Mouse (Mus musculus): ENCODE measurements at regions not wholly inside any gene's neighbourhood (a gene's known extent, or its start where the extent isn't known, plus 50 kb on each side); places are given as distances from the start of the nearest gene placed in this dataset.

DNA sequence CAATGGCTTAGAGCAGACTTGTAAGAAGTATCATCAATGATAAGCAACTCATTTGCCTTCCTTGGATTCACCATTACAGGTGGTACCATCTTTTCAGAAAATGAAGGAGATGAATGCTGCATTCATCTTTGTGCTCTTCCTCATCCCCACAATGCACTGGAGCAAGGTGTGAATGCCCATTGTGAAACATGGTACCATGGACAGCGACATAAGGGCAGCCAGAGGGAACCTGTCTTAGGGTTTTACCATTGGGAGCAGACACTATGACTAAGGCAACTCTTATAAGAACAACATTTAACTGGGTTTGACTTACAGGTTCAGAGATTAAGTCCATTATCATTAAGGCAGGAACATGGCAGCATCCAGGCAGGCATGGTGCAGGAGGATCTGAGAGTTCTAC lies 60.1 kb upstream of the Kcnj6 start:
- Histone ChIP-seq H3K4me3 (no peak overlapping the region), H3K27me3 (no peaks in the 10 kb centered on the region), H3K27ac (no peak overlapping the region), H3K9ac (no peak overlapping the region), H3K9me3 (no peaks in the 10 kb centered on the region), H3K4me1 (no peaks in the 10 kb centered on the region), H3K36me3 (no peaks in the 10 kb centered on the region), H3K4me2 (no peak overlapping the region)
- ATAC-seq (ENCODE audit: borderline replicate concordance, extremely low read depth, low FRiP score, low TSS enrichment) = no peak
- WGBS = 18% methylated on average over 1 of the region's 1 CpGs

DNA sequence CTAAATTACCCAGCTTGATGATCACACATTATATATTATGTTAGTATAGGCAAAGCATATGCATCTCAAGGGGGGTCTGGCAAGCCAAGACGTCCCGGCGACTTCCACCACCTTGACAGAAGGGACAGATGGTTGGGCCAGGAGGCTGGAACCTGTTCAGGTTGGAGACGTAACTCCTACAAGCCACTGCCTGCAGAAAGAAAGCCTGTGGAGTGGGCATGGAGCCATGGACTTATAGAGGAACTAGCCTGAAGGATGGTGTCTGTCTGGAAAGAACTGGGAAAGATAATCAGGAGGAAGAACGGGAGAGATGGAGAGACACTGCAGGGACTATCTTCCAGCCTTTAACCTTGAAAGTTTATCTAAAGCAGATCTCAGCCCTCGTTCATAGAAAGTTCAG lies 66.9 kb upstream of the Kcnj6 start:
- H3K9ac ChIP-seq = no peak overlapping the region
- H3K4me1 ChIP-seq = no peaks in the 10 kb centered on the region
- WGBS = 77% methylated on average over 6 of the region's 6 CpGs
- H3K36me3 ChIP-seq = no peaks in the 10 kb centered on the region
- no peaks in the 10 kb centered on the region for H3K27me3 ChIP-seq
- no peak overlapping the region for H3K27ac ChIP-seq
- no peak overlapping the region for H3K4me2 ChIP-seq
- no peaks in the 10 kb centered on the region for H3K9me3 ChIP-seq
- H3K4me3 ChIP-seq = no peak overlapping the region
- ATAC-seq (ENCODE audit: borderline replicate concordance, extremely low read depth, low FRiP score, low TSS enrichment) = no peak

DNA sequence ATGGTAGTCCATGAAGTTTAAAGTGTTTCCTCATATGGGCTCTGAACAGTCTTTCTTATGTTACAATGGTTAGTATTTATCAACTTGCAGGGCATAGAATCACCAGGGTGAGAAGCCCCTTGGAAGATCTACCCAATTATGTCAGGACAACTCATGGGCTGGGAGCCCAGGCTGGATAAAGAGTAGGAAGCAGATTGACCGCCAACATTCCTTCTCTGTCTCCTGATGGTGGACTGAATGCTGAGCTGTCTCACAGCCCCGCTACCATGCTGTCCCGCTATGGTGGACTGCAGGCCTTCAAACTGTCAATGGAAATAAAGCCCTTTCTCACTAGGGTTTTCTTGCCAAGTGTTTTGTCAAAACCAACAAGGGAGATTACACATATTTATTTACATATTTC lies 69.2 kb upstream of the Kcnj6 start:
- Histone ChIP-seq H3K27ac (no peak overlapping the region), H3K9me3 (no peaks in the 10 kb centered on the region), H3K27me3 (no peaks in the 10 kb centered on the region), H3K4me3 (no peak overlapping the region), H3K36me3 (no peaks in the 10 kb centered on the region), H3K4me2 (no peak overlapping the region), H3K9ac (no peak overlapping the region), H3K4me1 (no peaks in the 10 kb centered on the region)
- 90% methylated on average over 3 of the region's 3 CpGs for WGBS
- no peak for ATAC-seq (ENCODE audit: borderline replicate concordance, extremely low read depth, low FRiP score, low TSS enrichment)

DNA sequence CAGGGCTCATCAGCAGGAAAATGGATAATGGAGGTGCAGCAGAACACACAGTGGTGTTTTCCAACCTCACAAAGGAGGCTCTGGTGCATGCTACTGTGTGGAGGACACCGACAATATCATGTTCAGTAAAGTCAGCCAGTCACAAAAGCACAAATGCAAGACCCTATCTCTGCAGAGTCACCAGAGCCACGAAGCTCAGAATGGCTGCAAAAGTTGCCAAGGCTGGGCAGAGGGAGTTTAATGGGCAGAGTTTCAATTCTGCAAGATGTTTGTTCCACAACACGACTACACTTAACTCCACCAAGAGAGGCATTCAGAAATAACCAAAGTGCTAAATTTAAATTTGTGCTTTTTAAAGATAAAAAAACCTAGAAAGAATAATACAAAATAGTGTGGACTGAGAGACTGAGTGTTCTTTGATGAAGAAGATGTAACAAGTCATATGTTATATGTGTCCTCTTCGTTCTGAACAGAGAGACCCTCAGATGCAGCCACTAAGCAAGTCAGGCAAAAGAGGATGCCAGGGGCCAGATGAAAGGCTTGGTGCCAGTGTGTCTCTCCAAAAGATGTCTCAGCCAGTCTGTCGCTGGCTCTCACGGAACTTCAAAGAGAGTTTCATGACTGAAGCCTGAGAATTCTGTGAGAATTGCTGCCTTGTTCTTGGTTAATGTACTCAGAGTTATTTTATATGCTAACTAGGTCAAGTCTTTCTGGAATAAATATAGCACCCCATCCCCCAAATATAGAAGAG lies 95.1 kb upstream of the Kcnj6 start:
- no peak overlapping the region for H3K27ac ChIP-seq
- no peak overlapping the region for H3K9ac ChIP-seq
- H3K4me2 ChIP-seq = no peak overlapping the region
- H3K27me3 ChIP-seq = no peaks in the 10 kb centered on the region
- no peak overlapping the region for H3K4me3 ChIP-seq
- no peak for ATAC-seq (ENCODE audit: borderline replicate concordance, extremely low read depth, low FRiP score, low TSS enrichment)
- WGBS = 63% methylated on average over 6 of the region's 6 CpGs
- no peaks in the 10 kb centered on the region for H3K9me3 ChIP-seq
- H3K4me1 ChIP-seq = no peaks in the 10 kb centered on the region
- H3K36me3 ChIP-seq = no peaks in the 10 kb centered on the region

DNA sequence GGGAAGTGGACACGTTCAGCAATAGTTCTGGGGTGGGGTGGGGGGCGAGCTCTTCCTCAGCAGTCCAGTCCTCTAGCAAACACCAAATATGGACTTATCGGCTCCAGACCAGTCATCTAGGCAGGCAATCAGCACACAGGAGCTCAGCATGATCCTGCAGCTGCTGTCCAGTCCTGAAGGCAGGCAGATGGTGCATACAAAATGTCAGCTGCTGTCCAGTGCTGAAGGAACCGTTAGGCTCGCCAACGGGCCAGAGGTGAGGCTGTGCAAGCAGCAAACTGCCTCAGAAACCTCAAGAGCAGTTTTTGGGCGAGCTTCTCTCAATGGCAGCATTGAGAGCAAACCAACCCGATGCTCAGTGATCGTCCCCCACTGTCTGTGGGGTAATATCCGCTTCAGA lies 96.3 kb upstream of the Kcnj6 start:
- Histone ChIP-seq H3K4me2 (no peak overlapping the region), H3K9ac (no peak overlapping the region), H3K9me3 (no peaks in the 10 kb centered on the region), H3K27me3 (no peaks in the 10 kb centered on the region), H3K36me3 (no peaks in the 10 kb centered on the region), H3K4me3 (no peak overlapping the region), H3K4me1 (no peaks in the 10 kb centered on the region), H3K27ac (no peak overlapping the region)
- ATAC-seq (ENCODE audit: borderline replicate concordance, extremely low read depth, low FRiP score, low TSS enrichment) = peak; percentile 39; the same call in 1 of the 2 replicates
- 14% methylated on average over 10 of the region's 10 CpGs for WGBS

DNA sequence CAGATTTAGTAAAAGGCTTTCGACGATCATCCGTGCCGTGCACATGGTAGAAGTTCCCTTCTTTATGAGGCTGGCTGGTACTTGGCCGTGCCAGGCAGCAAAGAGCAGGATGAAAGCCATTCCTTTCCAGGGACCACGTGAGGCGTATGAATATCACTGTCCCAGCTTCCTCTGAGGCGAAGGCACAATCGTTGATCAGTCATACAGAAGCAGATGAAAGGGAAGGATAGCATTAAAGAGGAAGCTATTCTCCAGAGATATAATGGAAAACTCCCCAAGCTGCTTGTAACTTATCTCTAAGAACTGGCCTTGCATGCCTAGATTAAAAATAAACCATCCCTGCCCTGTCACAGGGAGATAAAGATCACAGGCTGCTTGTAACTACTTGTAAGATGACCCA lies 103.5 kb upstream of the Kcnj6 start:
- no peak overlapping the region for H3K4me3 ChIP-seq
- H3K27me3 ChIP-seq = no peaks in the 10 kb centered on the region
- ATAC-seq (ENCODE audit: borderline replicate concordance, extremely low read depth, low FRiP score, low TSS enrichment) = no peak
- H3K36me3 ChIP-seq = no peaks in the 10 kb centered on the region
- no peak overlapping the region for H3K4me2 ChIP-seq
- H3K9me3 ChIP-seq = no peaks in the 10 kb centered on the region
- H3K9ac ChIP-seq = no peak overlapping the region
- no peak overlapping the region for H3K27ac ChIP-seq
- no peaks in the 10 kb centered on the region for H3K4me1 ChIP-seq
- WGBS = 65% methylated on average over 9 of the region's 9 CpGs

DNA sequence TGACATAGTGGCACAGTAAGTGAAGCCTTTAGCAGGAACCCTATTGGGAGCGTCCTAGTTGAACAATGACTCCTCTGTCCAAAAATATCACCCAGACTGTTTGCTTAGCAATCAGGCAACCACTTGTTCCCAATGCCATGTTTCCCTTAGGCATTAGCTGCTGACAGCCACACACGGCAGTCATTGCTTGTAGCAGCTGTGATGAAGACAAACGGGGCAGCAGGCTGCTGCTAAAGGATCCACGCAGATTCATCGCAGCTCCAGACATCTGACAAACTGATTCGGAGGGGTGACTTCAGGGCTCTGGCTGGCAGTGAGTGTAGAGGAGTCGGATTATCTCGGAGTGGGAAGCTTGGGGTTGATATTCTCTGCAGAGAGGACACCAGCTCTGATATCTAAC lies 120.0 kb upstream of the Kcnj6 start:
- Histone ChIP-seq H3K4me3 (no peak overlapping the region), H3K9ac (no peak overlapping the region), H3K36me3 (no peaks in the 10 kb centered on the region), H3K4me1 (no peaks in the 10 kb centered on the region), H3K9me3 (no peaks in the 10 kb centered on the region), H3K27ac (no peak overlapping the region), H3K4me2 (no peak overlapping the region), H3K27me3 (no peaks in the 10 kb centered on the region)
- WGBS = 19% methylated on average over 8 of the region's 8 CpGs
- no peak for ATAC-seq (ENCODE audit: borderline replicate concordance, extremely low read depth, low FRiP score, low TSS enrichment)

DNA sequence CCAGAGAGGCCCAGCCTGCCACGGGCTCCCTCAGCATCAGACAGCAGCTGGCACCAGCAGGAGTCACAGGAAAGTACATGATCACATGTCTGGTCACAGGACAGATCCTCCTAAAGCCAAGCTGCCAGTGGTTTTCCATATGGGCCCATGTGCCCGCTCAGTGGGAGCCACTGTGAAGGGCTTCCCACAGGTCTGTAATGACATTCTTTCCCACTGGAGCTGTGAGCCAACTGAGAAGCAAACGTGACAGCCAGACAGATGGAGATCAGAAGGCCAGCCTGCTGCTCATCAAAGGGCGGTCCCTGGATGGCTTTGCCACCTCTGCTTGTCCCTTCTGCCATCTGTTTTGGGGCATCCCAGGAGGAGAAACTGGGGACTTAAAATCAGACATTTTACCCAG lies 121.8 kb upstream of the Kcnj6 start:
- Histone ChIP-seq H3K9me3 (no peaks in the 10 kb centered on the region), H3K4me2 (no peak overlapping the region), H3K27me3 (no peaks in the 10 kb centered on the region), H3K4me3 (no peak overlapping the region), H3K4me1 (no peaks in the 10 kb centered on the region), H3K27ac (no peak overlapping the region), H3K9ac (no peak overlapping the region), H3K36me3 (no peaks in the 10 kb centered on the region)
- 45% methylated on average over 4 of the region's 4 CpGs for WGBS
- ATAC-seq (ENCODE audit: borderline replicate concordance, extremely low read depth, low FRiP score, low TSS enrichment) = no peak

DNA sequence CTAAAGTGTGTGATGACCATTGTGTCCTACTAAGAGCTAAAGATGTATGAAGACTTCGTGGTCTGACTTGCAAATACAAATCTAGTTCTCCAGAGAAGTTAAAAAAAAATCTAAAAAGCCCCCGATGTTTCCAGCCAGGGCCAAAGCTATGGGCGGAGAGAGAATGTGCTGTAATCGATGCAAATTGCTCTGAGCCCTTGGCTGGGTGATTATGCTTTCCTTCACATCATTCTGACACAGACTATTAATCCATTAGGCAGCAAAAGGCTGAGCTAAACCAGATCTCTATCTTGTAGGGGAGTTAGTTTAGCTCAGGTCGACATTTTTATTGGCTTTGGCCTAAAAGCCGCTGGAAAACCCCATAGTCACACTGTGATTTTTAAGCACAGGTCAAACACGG lies 124.5 kb upstream of the Kcnj6 start:
- no peaks in the 10 kb centered on the region for H3K27me3 ChIP-seq
- no peaks in the 10 kb centered on the region for H3K36me3 ChIP-seq
- H3K27ac ChIP-seq = no peak overlapping the region
- no peak overlapping the region for H3K4me2 ChIP-seq
- 46% methylated on average over 7 of the region's 7 CpGs for WGBS
- no peaks in the 10 kb centered on the region for H3K9me3 ChIP-seq
- H3K4me3 ChIP-seq = no peak overlapping the region
- no peak for ATAC-seq (ENCODE audit: borderline replicate concordance, extremely low read depth, low FRiP score, low TSS enrichment)
- H3K9ac ChIP-seq = no peak overlapping the region
- no peaks in the 10 kb centered on the region for H3K4me1 ChIP-seq

DNA sequence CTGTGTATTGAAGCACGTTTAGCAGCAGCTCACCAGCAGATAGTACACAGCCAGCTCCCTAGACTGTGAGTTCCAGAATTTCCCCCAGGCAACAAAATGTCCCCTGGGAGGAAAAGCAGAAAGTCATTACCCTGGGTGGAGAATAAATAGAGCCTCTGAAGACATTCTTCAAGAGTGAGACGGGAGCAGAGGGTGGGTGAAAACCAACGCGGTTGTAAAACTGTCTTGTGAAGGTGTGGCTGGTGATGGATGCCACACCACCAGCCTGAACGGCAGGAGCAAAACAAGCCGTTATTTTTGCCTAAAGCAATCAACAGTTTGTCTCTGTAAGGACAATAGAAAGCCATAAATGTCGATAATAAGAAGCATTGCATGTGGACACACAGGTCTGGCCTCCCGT lies 129.7 kb upstream of the Kcnj15 start:
- H3K9me3 ChIP-seq = no peaks in the 10 kb centered on the region
- H3K4me2 ChIP-seq = no peak overlapping the region
- no peak overlapping the region for H3K4me3 ChIP-seq
- H3K36me3 ChIP-seq = no peaks in the 10 kb centered on the region
- no peak for ATAC-seq (ENCODE audit: borderline replicate concordance, extremely low read depth, low FRiP score, low TSS enrichment)
- no peak overlapping the region for H3K27ac ChIP-seq
- H3K4me1 ChIP-seq = no peaks in the 10 kb centered on the region
- no peak overlapping the region for H3K9ac ChIP-seq
- WGBS = 23% methylated on average over 8 of the region's 8 CpGs
- H3K27me3 ChIP-seq = no peaks in the 10 kb centered on the region

DNA sequence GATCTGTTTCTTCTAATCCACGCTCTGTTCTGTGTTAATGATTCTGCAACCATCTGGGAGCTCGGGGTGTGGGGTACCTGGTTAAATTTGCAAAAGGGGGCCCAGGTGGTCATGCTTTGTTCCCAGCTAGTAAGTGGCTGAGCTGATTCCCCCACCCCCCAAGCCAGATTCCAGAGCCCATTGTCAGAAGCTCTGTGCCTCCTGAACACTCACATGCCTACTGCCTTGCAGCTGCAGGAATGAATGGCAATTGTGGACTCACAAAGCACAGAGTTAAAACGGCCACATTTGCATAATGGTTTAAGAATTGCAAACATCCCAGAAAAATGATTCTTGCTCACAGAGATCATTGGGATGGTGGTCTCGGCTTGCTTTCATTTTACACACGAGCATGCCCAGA lies 125.5 kb upstream of the Kcnj15 start:
- no peak overlapping the region for H3K9ac ChIP-seq
- H3K4me1 ChIP-seq = no peaks in the 10 kb centered on the region
- 53% methylated on average over 5 of the region's 5 CpGs for WGBS
- H3K4me2 ChIP-seq = no peak overlapping the region
- no peaks in the 10 kb centered on the region for H3K9me3 ChIP-seq
- no peaks in the 10 kb centered on the region for H3K27me3 ChIP-seq
- ATAC-seq (ENCODE audit: borderline replicate concordance, extremely low read depth, low FRiP score, low TSS enrichment) = no peak
- H3K27ac ChIP-seq = no peak overlapping the region
- no peaks in the 10 kb centered on the region for H3K36me3 ChIP-seq
- no peak overlapping the region for H3K4me3 ChIP-seq

DNA sequence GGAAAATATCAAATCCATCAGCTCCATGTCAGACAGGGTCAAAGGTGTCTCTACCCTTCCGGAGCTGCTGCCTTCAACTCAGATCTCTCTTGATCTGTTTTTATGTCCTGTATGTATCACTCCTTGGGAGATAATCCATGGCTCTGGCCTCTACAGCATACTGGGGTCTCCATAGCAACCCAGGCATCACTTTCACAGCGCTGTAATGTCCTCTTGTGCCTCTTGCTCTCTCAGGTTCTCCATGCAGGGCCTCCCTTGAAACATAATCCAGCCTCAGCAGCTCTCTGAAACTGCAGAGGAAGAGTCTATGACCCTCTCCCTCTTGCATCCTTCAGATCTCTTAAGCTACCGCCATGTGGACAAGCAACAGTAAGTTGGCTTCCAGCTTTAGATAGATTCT lies 118.5 kb upstream of the Kcnj15 start:
- WGBS = 43% methylated on average over 3 of the region's 3 CpGs

More for the DNA sequence above, 118.5 kb upstream of the Kcnj15 start:
- no peaks in the 10 kb centered on the region for H3K9me3 ChIP-seq
- no peak overlapping the region for H3K4me3 ChIP-seq
- no peak for ATAC-seq (ENCODE audit: borderline replicate concordance, extremely low read depth, low FRiP score, low TSS enrichment)
- H3K27me3 ChIP-seq = no peaks in the 10 kb centered on the region
- H3K36me3 ChIP-seq = no peaks in the 10 kb centered on the region
- H3K9ac ChIP-seq = no peak overlapping the region
- H3K27ac ChIP-seq = no peak overlapping the region
- H3K4me2 ChIP-seq = no peak overlapping the region
- no peaks in the 10 kb centered on the region for H3K4me1 ChIP-seq

Data from lung, embryonic 15.5 days (tissue).